Mouse (Mus musculus) mouse trophoblast stem cell (cell line): ENCODE results near the gene Olfr145.

Experiments
- in situ Hi-C, 2 experiments: fragments of 300-500 bp; cut with MseI, MboI; formaldehyde crosslinking; loops; 2 replicates in 1 of 2; 3 replicates in 1 of 2; pipeline ENCODE4 v1.15.1; 2025

Olfr145 gene

DNA sequence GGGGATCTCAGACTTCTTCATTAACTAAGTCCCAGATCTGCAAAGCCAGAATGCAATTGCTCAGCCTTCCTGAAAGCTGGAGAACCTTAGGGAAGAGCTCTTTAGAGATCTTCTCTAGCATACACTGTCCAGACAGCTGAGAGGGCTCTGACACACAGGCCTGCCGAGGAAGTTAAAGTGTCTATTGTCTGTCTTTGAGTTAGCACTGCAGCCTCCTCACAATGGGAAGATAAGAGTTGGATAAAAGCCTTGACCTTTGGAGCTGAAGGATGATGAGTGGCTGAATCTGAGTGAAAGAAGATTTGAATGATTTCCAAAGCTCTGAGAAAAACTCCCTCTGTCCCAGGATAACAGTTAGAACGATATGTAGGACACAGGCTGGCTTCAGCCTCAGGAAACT, at the start of gene Olfr145:
TSS of gene Olfr145 (plus strand) at position 64 of the 400 bp plus-strand sequence.
- in situ Hi-C loops: no loop called here

DNA sequence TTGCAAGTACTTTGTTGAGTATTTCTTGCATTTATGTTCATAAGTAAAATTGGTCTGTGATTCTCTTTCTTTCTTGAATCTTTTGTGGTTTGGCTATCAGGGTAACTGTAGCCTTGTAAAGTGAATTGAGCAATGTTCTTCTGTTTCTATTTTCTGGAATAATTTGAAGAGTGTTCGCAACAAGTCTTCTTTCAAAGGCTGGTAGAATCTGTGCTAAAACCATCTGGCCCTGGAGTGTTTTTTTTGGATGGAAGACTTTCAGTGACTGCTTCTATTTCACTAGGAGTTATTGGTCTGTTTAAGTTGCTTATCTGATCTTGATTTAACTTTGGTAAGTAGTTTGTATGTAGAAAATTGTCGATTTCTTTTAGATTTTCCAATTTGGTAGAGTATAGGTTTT, 47.3 kb upstream of the Olfr145 start:
- in situ Hi-C loops: no loop called here

- in situ Hi-C loops: no loop called here
These were observed 42.6 kb upstream of the Olfr145 start, which contains the start of gene Olfr877 for GRCm38 (mm10) chr9:37853969-37854368. TSS of gene Olfr877 (plus strand) at chr9:37854269.

- in situ Hi-C loops: no loop called here
These were observed 33.2 kb upstream of the Olfr145 start for GRCm38 (mm10) chr9:37863325-37863724.

- in situ Hi-C loops: no loop called here
These were observed 26.3 kb upstream of the Olfr145 start for GRCm38 (mm10) chr9:37870246-37870645.

GRCm38 (mm10) chr9:37871097-37871496, 25.4 kb upstream of the Olfr145 start:
- in situ Hi-C loops: no loop called here

DNA sequence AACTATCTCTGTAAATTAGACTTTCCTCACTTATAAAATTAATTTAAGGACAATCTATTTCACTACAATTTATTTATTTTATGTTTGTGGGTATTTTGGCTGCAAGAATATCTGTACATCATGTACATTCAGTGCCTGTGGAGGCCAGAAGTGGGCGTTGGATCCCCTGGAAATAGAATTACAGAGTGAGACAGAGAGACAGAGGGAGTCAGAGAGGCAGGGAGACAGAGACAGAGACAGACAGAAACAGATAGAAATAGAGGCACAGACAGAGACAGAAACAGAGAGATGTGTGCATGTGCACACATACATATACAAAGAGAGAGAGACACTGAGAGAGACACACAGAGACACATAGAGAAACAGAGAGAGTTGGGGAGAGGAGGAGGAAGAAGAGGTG, 25.0 kb upstream of the Olfr145 start:
- in situ Hi-C loops: no loop called here

GRCm38 (mm10) chr9:37890960-37891359, 5.6 kb upstream of the Olfr145 start:
- in situ Hi-C loops: no loop called here

DNA sequence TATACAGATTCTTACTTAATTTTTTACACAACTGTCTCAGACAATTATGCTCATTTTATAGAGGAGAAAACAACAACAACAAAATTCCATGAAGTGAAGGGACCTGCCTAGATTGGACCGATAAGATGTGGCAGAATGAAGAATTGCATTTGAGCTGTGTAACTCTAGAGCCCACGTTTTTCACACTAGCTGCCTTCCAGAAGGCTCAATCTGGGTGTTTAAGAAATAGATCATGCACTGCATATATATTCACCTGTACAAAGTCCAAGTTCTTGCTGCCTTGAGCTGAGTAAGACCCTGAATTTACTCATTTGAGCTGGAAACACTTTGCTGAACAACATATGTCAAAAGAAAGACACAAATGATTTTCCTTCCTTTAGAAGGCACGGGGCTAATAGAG, 9.0 kb downstream of the Olfr145 start:
- in situ Hi-C loops: no loop called here

- in situ Hi-C loops: no loop called here
These were observed 21.0 kb downstream of the Olfr145 start, which contains the start of gene Olfr878 for GRCm38 (mm10) chr9:37917540-37917939. TSS of gene Olfr878 (plus strand) at chr9:37917840.

DNA sequence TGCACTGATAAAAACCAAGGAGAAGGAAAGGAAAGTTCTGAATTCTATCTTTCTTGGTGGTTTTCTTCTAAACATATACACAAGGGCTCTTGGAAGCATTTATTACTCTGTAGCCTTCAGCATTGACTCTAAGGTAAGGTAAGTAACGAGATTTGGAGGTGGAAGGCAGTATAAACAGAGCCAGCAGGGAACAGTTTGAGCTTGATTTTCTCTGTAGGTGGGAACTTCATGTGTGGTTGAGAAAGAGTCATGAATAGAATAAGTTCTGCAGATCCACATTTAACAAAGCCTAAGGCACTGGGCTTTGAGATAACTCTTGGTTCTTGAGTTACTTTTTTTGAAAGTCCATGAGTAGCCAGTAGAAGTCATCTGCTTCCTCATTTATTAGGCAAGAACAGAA, 21.5 kb downstream of the Olfr145 start:
- in situ Hi-C loops: no loop called here

DNA sequence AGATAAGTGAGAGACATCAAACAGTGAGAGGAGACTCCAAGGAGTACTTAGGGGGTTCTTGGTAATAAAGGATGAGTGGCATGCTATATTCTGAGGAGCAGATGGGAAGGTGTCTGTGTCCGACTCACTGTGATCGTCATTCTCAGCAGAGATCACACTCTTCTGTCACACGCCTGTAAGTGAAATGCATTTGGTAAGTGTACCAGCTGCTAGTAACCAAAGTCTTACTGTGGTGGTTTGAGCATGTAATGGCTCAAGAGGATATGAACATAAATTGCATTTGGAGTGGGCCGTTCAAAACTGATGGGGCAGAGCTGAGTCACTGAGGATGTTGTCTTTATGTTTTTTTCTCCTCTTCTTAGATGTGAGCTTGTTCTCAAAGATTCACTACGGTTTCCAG, 27.7 kb downstream of the Olfr145 start:
- in situ Hi-C loops: no loop called here

- in situ Hi-C loops: loop anchor here in 1 of 2 experiments (25.0 kb wide), 1 partner anchor 488 kb away; the partner anchor contains the start of gene Robo3
These were observed 28.9 kb downstream of the Olfr145 start for GRCm38 (mm10) chr9:37925445-37925844.

GRCm38 (mm10) chr9:37926019-37927013, 29.8 kb downstream of the Olfr145 start:
- in situ Hi-C loops: loop anchor here in 1 of 2 experiments (25.0 kb wide), 1 partner anchor 489 kb away; the partner anchor contains the start of gene Robo3

GRCm38 (mm10) chr9:37932519-37932918, 36.0 kb downstream of the Olfr145 start:
- in situ Hi-C loops: loop anchor here (5.0 to 25.0 kb wide), 3 partner anchors 238 to 495 kb away; partner anchors contain the start of gene Robo3 (in 1 of the 2)

- in situ Hi-C loops: loop anchor here (5.0 to 25.0 kb wide), 3 partner anchors 239 to 497 kb away; partner anchors contain the start of gene Robo3 (in 1 of the 2)
These were observed 37.6 kb downstream of the Olfr145 start for GRCm38 (mm10) chr9:37934146-37934545.

- in situ Hi-C loops: loop anchor here in 1 of 2 experiments (25.0 kb wide), 1 partner anchor 504 kb away; the partner anchor contains the start of gene Robo3
These were observed 44.6 kb downstream of the Olfr145 start for GRCm38 (mm10) chr9:37941167-37941566.
